Mouse (Mus musculus) hindbrain, embryonic 16.5 days (tissue): ENCODE measurements around the gene Fancd2os. TPM values are rescaled to one million over a fixed set of nuclear protein-coding genes. Genes with fewer than 3 reads are reported as not detected.
A peak's percentile ranks its signal among the peaks of the same experiment; 100 is the strongest.

Experiments
- ATAC-seq: fragments of 200-750 bp; cut with Nextera tagmentation; 2 replicates; pipeline ENCODE4 v1.8.0; 2017; ENCODE audit warnings: moderate TSS enrichment, moderate library complexity
- H3K27ac ChIP-seq: fragments of 300-500 bp; sonication (generic); 2 replicates; pipeline ENCODE4 v1.5.1; 2014; ENCODE audit warnings: low read depth, mild to moderate bottlenecking, control low read depth, low read length, moderate library complexity
- H3K27me3 ChIP-seq: fragments of 300-500 bp; sonication (generic); replicated peaks from 2 replicates; pipeline ENCODE4 v1.6.1; 2014; ENCODE audit warnings: low read length; ENCODE audit not compliant: control insufficient read depth, insufficient read depth
- H3K36me3 ChIP-seq: fragments of 300-500 bp; sonication (generic); 2 replicates; pipeline ENCODE4 v1.6.1; 2014; ENCODE audit warnings: mild to moderate bottlenecking, low read length, moderate library complexity, mixed read lengths; ENCODE audit not compliant: control insufficient read depth, insufficient read depth
- H3K4me1 ChIP-seq: fragments of 300-500 bp; sonication (generic); 2 replicates; pipeline ENCODE4 v1.6.1; 2014; ENCODE audit warnings: low read depth, low read length; ENCODE audit not compliant: control insufficient read depth, insufficient read depth
- H3K4me2 ChIP-seq: fragments of 300-500 bp; sonication (generic); 2 replicates; pipeline ENCODE4 v1.6.1; 2014; ENCODE audit warnings: mild to moderate bottlenecking, low read length, control low read depth, moderate library complexity
- H3K4me3 ChIP-seq: fragments of 300-500 bp; sonication (generic); 2 replicates; pipeline ENCODE4 v1.5.1; 2014; ENCODE audit warnings: mild to moderate bottlenecking, low read length, control low read depth, moderate library complexity
- H3K9ac ChIP-seq: fragments of 300-500 bp; sonication (generic); 2 replicates; pipeline ENCODE4 v1.6.1; 2014; ENCODE audit warnings: low read depth, mild to moderate bottlenecking, control low read depth, low read length, moderate library complexity
- H3K9me3 ChIP-seq: fragments of 300-500 bp; sonication (generic); 2 replicates; pipeline ENCODE4 v1.6.1; 2014; ENCODE audit warnings: mild to moderate bottlenecking, low read length, moderate library complexity; ENCODE audit not compliant: control insufficient read depth
- WGBS: fragments of 180-500 bp; shearing (Covaris S2); extraction: QIAGEN DNeasy Blood & Tissue Kit; methylation state at CpG from one replicate; pipeline ENCODE4 v1.1.7; 2014; 5-methylcytosine and 5-hydroxymethylcytosine counted together
- polyA plus RNA-seq: library from polyadenylated mRNA; unstranded; fragments of >200 nt; fragmentation: Nextera tagmentation; extraction: Ambion mirVana; gene quantifications from 2 replicates; pipeline ENCODE4 v1.2.1, GENCODE M21; 2015

Gene Fancd2os
- polyA plus RNA-seq, 1 experiment from 2014 or later: 0.21 TPM

- Histone ChIP-seq H3K4me2 (no peak overlapping the region), H3K9me3 (no peaks in the 10 kb centered on the region), H3K36me3 (peaks cover 22% of the 10 kb centered on the region), H3K27me3 (no peaks in the 10 kb centered on the region), H3K9ac (no peak overlapping the region), H3K4me1 (no peaks in the 10 kb centered on the region), H3K4me3 (no peak overlapping the region), H3K27ac (no peak overlapping the region)
- 98% methylated on average over 4 of the region's 4 CpGs for WGBS
- ATAC-seq: no peak
Observed at GRCm38 (mm10) chr6:113632863-113633262, 32.3 kb upstream of the Fancd2os start.

- H3K36me3 ChIP-seq: peaks cover 22% of the 10 kb centered on the region
- H3K9ac ChIP-seq: no peak overlapping the region
- no peak for ATAC-seq
- no peak overlapping the region for H3K4me2 ChIP-seq
- whole genome bisulfite sequencing: 83% methylated on average over 5 of the region's 5 CpGs
- H3K27me3 ChIP-seq: no peaks in the 10 kb centered on the region
- no peak overlapping the region for H3K4me3 ChIP-seq
- H3K4me1 ChIP-seq: peaks cover 5% of the 10 kb centered on the region
- H3K9me3 ChIP-seq: no peaks in the 10 kb centered on the region
- H3K27ac ChIP-seq: no peak overlapping the region
Observed at GRCm38 (mm10) chr6:113630322-113630721, 29.8 kb upstream of the Fancd2os start.

GRCm38 (mm10) chr6:113624989-113625770 lies 24.7 kb upstream of the Fancd2os start:
- peaks cover 12% of the 10 kb centered on the region for H3K4me1 ChIP-seq
- peaks cover 8% of the 10 kb centered on the region; the same call in 1 of the 2 replicates for H3K36me3 ChIP-seq
- H3K27me3 ChIP-seq: no peaks in the 10 kb centered on the region
- WGBS: 29% methylated on average over 5 of the region's 5 CpGs
- no peak overlapping the region for H3K27ac ChIP-seq
- H3K9ac ChIP-seq: peak overlapping the region; percentile 82
- H3K4me2 ChIP-seq: peak overlapping the region; percentile 83
- no peak for ATAC-seq
- H3K4me3 ChIP-seq: peak overlapping the region; percentile 85
- no peaks in the 10 kb centered on the region for H3K9me3 ChIP-seq

- ATAC-seq: peak; percentile 89
- Histone ChIP-seq H3K36me3 (peaks cover 4% of the 10 kb centered on the region; the same call in 1 of the 2 replicates), H3K27me3 (no peaks in the 10 kb centered on the region), H3K9me3 (no peaks in the 10 kb centered on the region), H3K4me1 (peaks cover 12% of the 10 kb centered on the region), H3K27ac (peak within 1 kb of the TSS; percentile 88), H3K9ac (peak within 1 kb of the TSS; percentile 82), H3K4me2 (peak within 1 kb of the TSS; percentile 83), H3K4me3 (peak within 1 kb of the TSS; percentile 85)
- WGBS: under 1% methylated on average over 65 of the region's 76 CpGs
Observed at GRCm38 (mm10) chr6:113623941-113624751, 23.6 kb upstream of the Fancd2os start, which contains the start of gene Vhl. Vhl (plus strand) TSS chr6:113623959.

- no peak for ATAC-seq
Observed at GRCm38 (mm10) chr6:113623386-113623785, 22.9 kb upstream of the Fancd2os start.

GRCm38 (mm10) chr6:113615489-113615888 lies 15.0 kb upstream of the Fancd2os start:
- Histone ChIP-seq H3K9ac (no peak overlapping the region), H3K4me3 (no peak overlapping the region), H3K27ac (no peak overlapping the region), H3K4me1 (no peaks in the 10 kb centered on the region), H3K36me3 (peaks cover 30% of the 10 kb centered on the region), H3K27me3 (no peaks in the 10 kb centered on the region), H3K9me3 (no peaks in the 10 kb centered on the region), H3K4me2 (no peak overlapping the region)
- 95% methylated on average over 4 of the region's 4 CpGs for WGBS
- ATAC-seq: no peak

More at GRCm38 (mm10) chr6:113623386-113623785, 22.9 kb upstream of the Fancd2os start:
- Histone ChIP-seq H3K27ac (no peak overlapping the region), H3K4me1 (peaks cover 12% of the 10 kb centered on the region), H3K36me3 (peaks cover 3% of the 10 kb centered on the region; the same call in 1 of the 2 replicates), H3K4me2 (peak overlapping the region; percentile 83), H3K4me3 (peak overlapping the region; percentile 85), H3K9ac (peak overlapping the region; percentile 82), H3K9me3 (no peaks in the 10 kb centered on the region), H3K27me3 (no peaks in the 10 kb centered on the region)
- 73% methylated on average over 5 of the region's 5 CpGs for whole genome bisulfite sequencing

GRCm38 (mm10) chr6:113614997-113615396 lies 14.5 kb upstream of the Fancd2os start:
- Histone ChIP-seq H3K27me3 (no peaks in the 10 kb centered on the region), H3K36me3 (peaks cover 30% of the 10 kb centered on the region), H3K27ac (no peak overlapping the region), H3K9ac (no peak overlapping the region), H3K9me3 (no peaks in the 10 kb centered on the region), H3K4me3 (no peak overlapping the region), H3K4me2 (no peak overlapping the region), H3K4me1 (no peaks in the 10 kb centered on the region)
- WGBS: over 99% methylated on average over 8 of the region's 8 CpGs
- no peak for ATAC-seq

GRCm38 (mm10) chr6:113614152-113614551 lies 13.6 kb upstream of the Fancd2os start:
- WGBS: 98% methylated on average over 7 of the region's 7 CpGs
- H3K4me2 ChIP-seq: no peak overlapping the region
- ATAC-seq: no peak
- H3K36me3 ChIP-seq: peaks cover 30% of the 10 kb centered on the region
- H3K9me3 ChIP-seq: no peaks in the 10 kb centered on the region
- H3K27me3 ChIP-seq: no peaks in the 10 kb centered on the region
- no peaks in the 10 kb centered on the region for H3K4me1 ChIP-seq
- H3K27ac ChIP-seq: no peak overlapping the region
- H3K4me3 ChIP-seq: no peak overlapping the region
- H3K9ac ChIP-seq: no peak overlapping the region
